Mouse (Mus musculus) liver, embryonic 16.5 days (tissue): ENCODE results near the gene AC124108.1. TPM values are rescaled to one million over a fixed set of nuclear protein-coding genes. Genes with fewer than 3 reads are reported as not detected.
"Not testable (repeated sequence)": the region's sequence is repeated elsewhere in the genome, so short reads cannot be mapped to it uniquely, and the experiment has no call there.

Experiments used
- ATAC-seq: fragments of 200-750 bp; cut with Nextera tagmentation; 2 replicates; pipeline ENCODE4 v1.8.0; 2017; ENCODE audit warnings: low read depth, mild to moderate bottlenecking, moderate number of reproducible peaks, moderate library complexity
- H3K27ac ChIP-seq: fragments of 300-500 bp; sonication (generic); 2 replicates; pipeline ENCODE4 v1.5.1; 2014; ENCODE audit warnings: mild to moderate bottlenecking, low read length
- H3K27me3 ChIP-seq: fragments of 300-500 bp; sonication (generic); 2 replicates; pipeline ENCODE4 v1.6.1; 2014; ENCODE audit warnings: low read depth, low read length, mixed read lengths; ENCODE audit not compliant: control insufficient read depth, insufficient read depth
- H3K36me3 ChIP-seq: fragments of 300-500 bp; sonication (generic); 2 replicates; pipeline ENCODE4 v1.6.1; 2014; ENCODE audit warnings: mild to moderate bottlenecking; ENCODE audit not compliant: control insufficient read depth, insufficient read depth
- H3K4me1 ChIP-seq: fragments of 300-500 bp; sonication (generic); 2 replicates; pipeline ENCODE4 v1.6.1; 2014; ENCODE audit warnings: low read depth, low read length, mixed read lengths; ENCODE audit not compliant: control insufficient read depth
- H3K4me2 ChIP-seq: fragments of 300-500 bp; sonication (generic); 2 replicates; pipeline ENCODE4 v1.6.1; 2014; ENCODE audit warnings: low read depth, low read length, mixed read lengths
- H3K4me3 ChIP-seq: fragments of 300-500 bp; sonication (generic); 2 replicates; pipeline ENCODE4 v1.5.1; 2014; ENCODE audit warnings: low read depth, mild to moderate bottlenecking, low read length
- H3K9ac ChIP-seq: fragments of 300-500 bp; sonication (generic); 2 replicates; pipeline ENCODE4 v1.6.1; 2014; ENCODE audit warnings: low read depth, low read length
- H3K9me3 ChIP-seq: fragments of 300-500 bp; sonication (generic); replicated peaks from 2 replicates; pipeline ENCODE4 v1.6.1; 2016; ENCODE audit warnings: low read length; ENCODE audit not compliant: control insufficient read depth
- WGBS: fragments of 180-500 bp; shearing (Covaris S2); extraction: QIAGEN DNeasy Blood & Tissue Kit; methylation state at CpG from one replicate; pipeline ENCODE4 v1.1.7; 2014; ENCODE audit not compliant: insufficient replicate concordance; 5-methylcytosine and 5-hydroxymethylcytosine counted together
- polyA plus RNA-seq: library from polyadenylated mRNA; unstranded; fragments of >200 nt; fragmentation: Nextera tagmentation; extraction: Ambion mirVana; gene quantifications from 2 replicates; pipeline ENCODE4 v1.2.1, GENCODE M21; 2015

AC124108.1 gene
- polyA plus RNA-seq, 1 experiment from 2014 or later: not detected

DNA sequence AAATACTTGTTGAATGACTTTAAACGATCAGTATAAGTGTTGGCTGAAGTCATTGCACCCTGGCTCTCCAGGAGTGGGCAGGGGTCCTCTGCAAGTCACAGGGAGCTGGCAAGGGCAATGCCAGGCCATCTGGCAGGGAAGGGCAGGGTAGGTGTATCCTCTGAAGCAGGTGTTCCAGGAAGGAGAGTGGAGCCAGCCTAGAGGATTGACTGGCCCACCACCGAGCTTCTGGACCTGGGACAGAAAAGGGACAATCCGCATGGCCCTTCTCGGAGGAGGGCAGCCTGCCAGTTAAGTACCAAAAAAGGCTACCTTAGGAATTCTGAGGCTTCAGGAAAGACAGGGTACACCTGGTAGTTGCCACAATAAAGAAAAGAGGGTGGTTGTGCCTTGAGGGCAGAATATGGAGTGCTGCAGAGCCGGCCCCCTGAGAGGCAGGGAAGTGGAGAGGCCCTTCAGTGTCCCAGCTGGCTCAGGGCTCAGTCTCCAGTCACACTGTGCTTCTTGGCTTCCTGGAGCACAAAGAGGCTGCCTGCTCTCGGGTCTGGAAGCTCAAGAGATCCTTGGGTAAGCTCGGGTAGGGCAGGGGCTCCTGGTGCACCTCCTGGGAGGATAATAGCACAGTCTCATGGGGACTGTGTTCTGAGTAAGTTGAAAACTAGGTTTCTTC, 29.9 kb upstream of the AC124108.1 start:
- H3K4me3 ChIP-seq: no peak overlapping the region
- H3K4me1 ChIP-seq: no peaks in the 10 kb centered on the region
- H3K4me2 ChIP-seq: no peak overlapping the region
- H3K27ac ChIP-seq: no peak overlapping the region
- no peak for ATAC-seq
- H3K36me3 ChIP-seq: no peaks in the 10 kb centered on the region
- 49% methylated on average over 7 of the region's 7 CpGs for WGBS
- H3K9me3 ChIP-seq: no peaks in the 10 kb centered on the region
- no peak overlapping the region for H3K9ac ChIP-seq
- H3K27me3 ChIP-seq: peaks cover 14% of the 10 kb centered on the region

DNA sequence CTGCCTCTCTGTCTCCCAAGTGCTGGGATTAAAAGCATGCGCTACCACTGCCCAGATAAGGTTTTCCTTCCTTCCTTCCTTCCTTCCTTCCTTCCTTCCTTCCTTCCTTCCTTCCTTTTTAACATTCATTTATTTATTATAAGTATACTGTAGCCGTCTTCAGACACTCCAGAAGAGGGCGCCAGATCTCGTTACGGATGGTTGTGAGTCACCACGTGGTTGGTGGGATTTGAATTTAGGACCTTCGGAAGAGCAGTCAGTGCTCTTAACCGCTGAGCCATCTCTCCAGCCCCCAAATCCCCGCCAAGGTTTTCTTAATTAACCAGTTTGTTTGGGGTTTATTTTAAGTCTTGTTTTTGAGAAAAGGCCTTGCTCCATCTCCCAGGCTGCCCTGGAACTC, 28.6 kb upstream of the AC124108.1 start:
- H3K27me3 ChIP-seq: peaks cover 13% of the 10 kb centered on the region
- H3K4me3 ChIP-seq, ATAC-seq, H3K9me3 ChIP-seq, H3K36me3 ChIP-seq, H3K27ac ChIP-seq, H3K9ac ChIP-seq, H3K4me2 ChIP-seq, H3K4me1 ChIP-seq: not testable (repeated sequence)
- WGBS: 29% methylated on average over 9 of the region's 9 CpGs

DNA sequence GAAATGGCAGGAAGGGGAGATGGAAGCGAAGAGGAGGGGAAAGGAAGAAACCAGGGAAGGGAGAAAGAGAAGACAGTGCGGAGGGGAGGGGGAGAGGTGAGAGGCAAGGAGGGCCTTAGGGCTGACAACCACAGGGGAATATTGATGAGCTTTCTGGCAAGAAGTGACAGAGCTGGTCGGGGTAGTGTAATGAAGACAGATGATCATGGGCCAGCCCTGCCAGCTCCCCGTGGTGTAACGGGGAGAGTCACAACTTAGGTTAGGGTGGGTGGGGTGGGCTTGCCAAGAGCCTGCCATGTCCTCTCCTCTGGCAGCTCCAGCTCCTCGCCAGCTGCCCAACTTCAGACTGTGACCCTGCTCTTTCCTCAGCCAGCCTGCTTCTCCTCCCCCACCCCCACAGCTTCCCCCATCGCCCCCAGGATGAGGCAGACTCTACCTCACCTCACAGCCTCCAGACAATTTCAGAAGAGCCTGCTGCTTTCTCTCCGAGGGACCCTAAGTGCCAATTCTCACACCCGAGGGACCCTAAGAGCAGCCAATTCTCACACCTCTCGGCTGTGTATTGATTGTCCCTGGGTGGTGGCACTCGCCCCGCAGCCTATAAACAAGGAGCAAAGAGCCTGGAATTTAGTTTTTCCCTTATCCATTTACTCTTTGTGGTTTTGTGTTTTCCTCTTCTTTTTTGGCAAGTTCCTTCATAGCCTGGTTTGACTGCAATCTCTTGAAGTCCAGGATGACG, 26.3 kb upstream of the AC124108.1 start:
- Histone ChIP-seq H3K36me3 (no peaks in the 10 kb centered on the region), H3K27me3 (no peaks in the 10 kb centered on the region), H3K27ac (no peak overlapping the region), H3K9me3 (no peaks in the 10 kb centered on the region), H3K4me1 (no peaks in the 10 kb centered on the region), H3K4me2 (no peak overlapping the region), H3K4me3 (no peak overlapping the region), H3K9ac (no peak overlapping the region)
- ATAC-seq: no peak
- WGBS: 29% methylated on average over 13 of the region's 13 CpGs

DNA sequence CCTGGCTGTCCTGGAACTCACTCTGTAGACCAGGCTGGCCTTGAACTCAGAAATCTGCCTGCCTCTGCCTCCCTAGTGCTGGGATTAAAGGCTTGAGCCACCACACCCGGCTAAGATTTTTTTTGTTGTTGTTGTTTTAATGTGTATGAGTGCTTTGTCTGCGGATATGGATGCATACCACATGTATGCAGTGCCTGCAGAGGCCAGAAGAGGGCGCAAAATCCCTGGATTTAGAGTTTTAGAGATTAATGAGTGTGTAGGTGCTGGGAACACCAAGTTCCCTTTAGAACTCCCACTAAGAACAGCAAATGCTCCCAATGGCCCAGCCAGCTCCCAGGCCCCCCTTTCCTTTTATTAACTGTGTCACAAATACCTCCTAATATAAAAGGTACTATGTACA, 25.4 kb upstream of the AC124108.1 start:
- no peaks in the 10 kb centered on the region for H3K27me3 ChIP-seq
- no peak overlapping the region for H3K9ac ChIP-seq
- H3K4me1 ChIP-seq: no peaks in the 10 kb centered on the region
- H3K4me2 ChIP-seq: no peak overlapping the region
- H3K4me3 ChIP-seq: no peak overlapping the region
- WGBS: 36% methylated on average over 3 of the region's 3 CpGs
- no peaks in the 10 kb centered on the region for H3K9me3 ChIP-seq
- ATAC-seq: no peak
- H3K27ac ChIP-seq: no peak overlapping the region
- no peaks in the 10 kb centered on the region for H3K36me3 ChIP-seq

DNA sequence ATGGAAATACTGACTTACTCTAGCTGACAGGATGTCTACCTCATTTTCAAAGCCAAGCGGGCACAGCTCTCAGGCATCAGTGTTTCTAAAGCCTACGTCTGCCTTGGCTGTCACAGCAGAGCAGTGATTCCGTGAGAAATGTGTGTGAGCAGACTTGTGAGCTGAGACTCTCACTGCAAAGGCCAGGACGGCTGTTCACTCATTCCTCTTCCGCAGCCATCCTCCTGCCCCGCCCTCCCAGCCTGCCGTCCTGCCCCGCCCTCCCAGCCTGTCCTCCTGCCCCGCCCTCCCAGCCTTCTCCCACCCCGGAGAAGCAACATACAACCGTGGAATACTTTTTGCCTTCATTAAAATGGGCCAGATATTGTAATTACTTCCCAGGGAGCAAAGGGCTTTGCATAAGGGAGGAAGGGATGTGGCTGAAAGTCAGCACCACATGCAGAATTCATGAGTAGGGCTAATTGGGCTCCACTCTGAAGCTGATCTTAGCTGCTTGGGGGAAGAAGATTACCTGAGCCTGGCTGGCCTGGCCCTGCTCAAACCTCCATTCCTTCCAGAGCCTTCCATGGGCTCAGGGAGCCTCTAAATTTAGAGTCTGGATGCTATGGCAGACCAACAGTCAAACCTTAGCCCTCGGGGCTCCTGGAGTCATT, 23.0 kb upstream of the AC124108.1 start:
- no peaks in the 10 kb centered on the region for H3K9me3 ChIP-seq
- no peak overlapping the region for H3K4me2 ChIP-seq
- WGBS: 6% methylated on average over 12 of the region's 12 CpGs
- no peaks in the 10 kb centered on the region for H3K4me1 ChIP-seq
- H3K36me3 ChIP-seq: no peaks in the 10 kb centered on the region
- no peaks in the 10 kb centered on the region for H3K27me3 ChIP-seq
- no peak overlapping the region for H3K4me3 ChIP-seq
- no peak for ATAC-seq
- H3K27ac ChIP-seq: no peak overlapping the region
- no peak overlapping the region for H3K9ac ChIP-seq

DNA sequence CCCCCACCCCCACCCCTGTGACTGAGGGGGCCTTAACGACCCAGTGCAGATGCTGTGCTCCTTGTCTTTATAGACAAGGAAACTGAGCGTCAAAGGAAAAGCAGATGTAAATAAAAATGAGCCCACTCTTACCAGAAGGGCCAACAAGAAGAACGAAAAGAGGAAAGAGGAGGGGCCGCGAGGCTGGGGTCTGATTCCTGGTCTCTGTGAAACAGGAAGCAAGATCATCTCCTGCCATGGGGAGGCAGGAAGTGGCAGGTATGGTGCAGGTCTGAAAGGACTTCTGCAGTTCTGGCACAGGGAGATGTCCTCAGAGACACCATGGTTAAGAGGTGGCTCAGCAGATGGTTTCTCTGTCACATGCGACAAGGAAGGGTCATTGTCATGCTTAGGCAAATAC, 20.6 kb upstream of the AC124108.1 start:
- Histone ChIP-seq H3K27me3 (no peaks in the 10 kb centered on the region), H3K36me3 (no peaks in the 10 kb centered on the region), H3K9me3 (no peaks in the 10 kb centered on the region), H3K4me2 (no peak overlapping the region), H3K27ac (no peak overlapping the region), H3K4me3 (no peak overlapping the region), H3K4me1 (no peaks in the 10 kb centered on the region), H3K9ac (no peak overlapping the region)
- WGBS: 12% methylated on average over 6 of the region's 6 CpGs
- ATAC-seq: no peak

DNA sequence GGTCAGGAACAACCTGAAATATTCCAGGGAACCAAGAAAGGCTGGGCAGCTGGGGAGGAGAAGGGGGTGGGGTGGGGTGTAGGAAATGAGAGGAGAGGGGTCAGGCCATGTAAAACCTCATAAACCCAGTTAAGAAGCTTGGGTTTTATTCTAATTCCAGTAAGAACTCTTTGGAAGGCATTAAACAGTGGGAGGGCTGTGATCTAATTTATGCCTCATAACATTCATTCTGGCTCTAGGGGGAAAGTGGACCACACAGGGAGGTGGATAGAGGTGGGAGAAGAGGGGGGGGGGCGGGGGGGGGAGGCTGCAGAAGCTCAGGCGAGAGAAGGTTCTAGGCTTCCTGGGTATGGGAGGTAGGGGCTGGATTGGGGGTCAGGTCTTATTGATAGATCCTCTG, 19.6 kb upstream of the AC124108.1 start:
- H3K36me3 ChIP-seq: no peaks in the 10 kb centered on the region
- H3K27me3 ChIP-seq: no peaks in the 10 kb centered on the region
- H3K27ac ChIP-seq: no peak overlapping the region
- no peak for ATAC-seq
- H3K9me3 ChIP-seq: no peaks in the 10 kb centered on the region
- H3K4me1 ChIP-seq: no peaks in the 10 kb centered on the region
- no peak overlapping the region for H3K4me2 ChIP-seq
- 17% methylated on average over 2 of the region's 2 CpGs for WGBS
- H3K9ac ChIP-seq: no peak overlapping the region
- H3K4me3 ChIP-seq: no peak overlapping the region

DNA sequence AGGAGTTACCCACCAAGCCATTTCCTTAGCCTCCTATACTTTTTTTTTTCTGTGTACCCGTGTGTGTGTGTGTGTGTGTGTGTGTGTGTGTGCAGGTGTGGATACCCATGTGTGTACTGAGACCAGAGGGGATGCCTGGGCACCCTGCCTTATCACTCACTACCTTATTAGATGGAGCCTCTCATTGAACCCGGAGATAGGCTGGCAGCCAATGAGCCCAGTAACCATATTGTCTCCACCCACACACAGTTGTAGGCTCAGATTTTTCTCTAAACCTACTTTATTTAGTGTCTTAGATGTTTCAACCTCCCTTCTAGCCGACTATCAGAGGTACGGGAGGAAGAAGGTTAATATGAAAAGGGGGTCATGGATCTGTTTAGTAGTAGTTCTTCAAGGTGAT, 5.0 kb upstream of the AC124108.1 start:
- Histone ChIP-seq H3K9me3 (no peaks in the 10 kb centered on the region), H3K9ac (no peak overlapping the region), H3K4me1 (peaks cover 4% of the 10 kb centered on the region), H3K4me3 (no peak overlapping the region), H3K27ac (no peak overlapping the region), H3K4me2 (no peak overlapping the region), H3K36me3 (no peaks in the 10 kb centered on the region), H3K27me3 (peaks cover 48% of the 10 kb centered on the region)
- WGBS: 50% methylated on average over 4 of the region's 4 CpGs
- no peak for ATAC-seq

DNA sequence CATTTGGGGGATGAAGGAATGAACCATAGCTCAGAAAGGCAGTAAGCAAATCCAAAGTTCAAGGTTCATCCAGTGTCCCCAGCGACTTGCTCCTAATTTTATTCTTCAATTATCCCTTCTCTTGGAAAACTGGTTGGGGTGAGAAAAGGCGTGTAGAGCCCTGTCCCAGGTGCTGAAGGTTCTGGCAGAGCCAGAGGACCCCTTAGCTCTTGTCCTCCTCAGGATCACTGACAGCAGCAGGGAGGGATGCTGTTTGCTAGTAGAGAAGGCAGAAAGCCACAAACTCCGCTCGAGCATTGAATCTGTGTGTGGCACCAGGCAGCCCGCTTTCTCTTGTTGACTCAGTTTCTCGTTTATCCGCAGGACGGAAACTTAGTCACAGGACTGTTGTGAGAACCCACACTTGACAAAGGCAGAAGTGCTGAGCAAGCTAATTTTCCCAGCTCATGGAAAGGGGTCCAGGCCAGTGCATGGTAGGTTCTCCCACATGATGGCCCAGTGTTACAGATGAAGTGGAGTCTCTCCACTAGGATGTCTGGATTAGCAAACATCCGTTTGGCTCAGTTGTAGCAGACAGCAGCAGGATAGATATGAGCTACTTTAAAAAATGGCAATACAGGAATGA, 2.7 kb upstream of the AC124108.1 start:
- H3K27ac ChIP-seq: no peak overlapping the region
- ATAC-seq: no peak
- no peak overlapping the region for H3K9ac ChIP-seq
- H3K36me3 ChIP-seq: no peaks in the 10 kb centered on the region
- WGBS: 28% methylated on average over 9 of the region's 9 CpGs
- no peak overlapping the region for H3K4me3 ChIP-seq
- H3K27me3 ChIP-seq: peaks cover 67% of the 10 kb centered on the region
- H3K9me3 ChIP-seq: no peaks in the 10 kb centered on the region
- no peak overlapping the region for H3K4me2 ChIP-seq
- peaks cover 4% of the 10 kb centered on the region for H3K4me1 ChIP-seq
